Mouse (Mus musculus) lung, adult 2 months (tissue): ENCODE data around the gene Pld6.

ENCODE experiments used
- CTCF ChIP-seq: fragments of 200-500 bp; IDR thresholded peaks from 2 replicates; pipeline ENCODE4 v1.5.1; 2011; ENCODE audit warnings: mild to moderate bottlenecking, low read length, control low read depth; ENCODE audit not compliant: insufficient read depth
- POLR2A ChIP-seq: fragments of 200-500 bp; IDR thresholded peaks from 2 replicates; pipeline ENCODE4 v1.6.1; 2011; ENCODE audit warnings: low read depth, mild to moderate bottlenecking, control low read depth, low read length, borderline replicate concordance; ENCODE audit errors: extremely low read depth

GRCm38 (mm10) chr11:59772902-59773301, 14.5 kb downstream of the Pld6 start:
- TF ChIP-seq CTCF (no peak), POLR2A (no peak)
